Mouse (Mus musculus) ES-Bruce4 (cell line): ENCODE data around the gene Sphk1.

Experiments used
- CTCF ChIP-seq: IDR thresholded peaks from one replicate; pipeline ENCODE4 v1.8.1; 2011; ENCODE audit warnings: low read depth, low read length
- EP300 ChIP-seq: IDR thresholded peaks from 2 replicates; pipeline ENCODE4 v1.6.1; 2011; ENCODE audit warnings: low read depth, low read length; ENCODE audit not compliant: insufficient read depth
- POLR2A ChIP-seq: IDR thresholded peaks from one replicate; pipeline ENCODE4 v1.8.1; 2011; ENCODE audit warnings: low read length; ENCODE audit not compliant: insufficient read depth

DNA sequence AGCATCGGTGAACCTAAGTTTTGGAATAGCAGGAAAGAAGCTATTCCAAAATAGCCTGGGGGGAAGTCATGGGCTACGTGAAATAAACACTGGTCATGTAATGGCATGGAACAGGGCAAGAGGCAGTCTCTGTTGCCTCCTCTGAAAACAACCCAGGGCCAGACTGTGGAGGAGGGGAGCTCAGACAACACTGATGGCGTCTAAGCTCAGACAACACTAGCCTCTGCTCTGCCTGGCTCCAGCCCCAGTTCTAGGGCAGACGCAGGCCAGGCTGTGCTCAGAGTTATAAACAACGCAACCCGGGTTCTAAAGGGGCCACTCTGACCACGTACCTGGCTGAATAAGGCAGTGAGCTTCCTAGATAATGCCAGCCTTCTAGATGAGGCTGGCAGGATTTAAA, 20.0 kb downstream of the Sphk1 start:
- TF ChIP-seq CTCF (no peak), POLR2A (no peak), EP300 (no peak)
